Comparison of ENCODE assay signal across 8 mouse cellular contexts in the genomic region with DNA sequence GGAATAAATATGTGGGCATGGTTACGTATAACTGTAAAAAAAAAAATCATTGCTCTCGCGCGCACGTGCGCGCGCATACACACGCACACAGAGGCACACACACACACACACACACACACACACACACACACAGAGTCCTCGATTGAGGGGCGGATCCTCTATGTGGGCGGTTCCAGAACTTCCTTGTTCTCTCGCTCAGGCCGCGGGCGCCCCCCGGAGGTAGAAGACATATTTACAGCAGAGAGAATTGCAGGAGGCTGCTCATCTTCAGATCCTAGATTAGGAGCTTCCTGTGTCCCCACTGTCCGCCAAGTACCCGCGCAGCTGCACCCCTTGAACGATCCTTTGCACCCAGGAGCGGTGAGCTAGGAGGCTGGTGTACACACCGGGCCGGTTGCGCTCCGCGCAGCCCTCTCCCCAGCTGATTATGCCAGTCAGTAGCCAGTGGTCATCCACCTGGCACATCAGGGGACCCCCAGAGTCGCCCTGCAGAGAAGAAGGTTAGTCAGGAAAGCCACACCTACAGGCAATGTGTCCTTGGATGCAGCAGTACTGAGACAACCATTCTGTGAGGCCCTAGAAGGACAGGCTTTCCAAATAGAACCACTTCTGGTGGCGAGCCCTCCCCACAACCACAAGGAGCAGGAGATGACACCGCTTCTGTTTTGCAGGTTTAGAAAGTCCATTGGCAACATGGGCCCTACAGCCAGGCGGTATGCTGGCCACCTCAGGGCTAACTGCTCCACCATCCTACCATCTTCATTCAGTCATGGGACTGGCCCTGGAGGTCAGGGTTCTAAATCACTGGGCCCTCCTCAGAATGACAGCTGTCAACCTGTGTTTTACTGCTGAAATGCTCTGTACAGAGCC. TPM values are rescaled to one million over a fixed set of nuclear protein-coding genes. Genes with fewer than 3 reads are reported as not detected.
DNase-seq lines count a peak whose midpoint lies in the region; ATAC-seq lines count a peak whose summit lies in the region.

No protein-coding gene starts in this region.

- DNase-seq in ZHBTc4 (ENCODE audit: low read depth, low spot score) = peak; percentile 95
- DNase-seq in gastrocnemius, postnatal 10 days = peak; percentile 94
- DNase-seq in induced T-regulatory cell, adult 2 months (ENCODE audit: low read depth) = peak; percentile 96
- peak; percentile 69 to 97 for DNase-seq in left cerebral cortex, adult 9 months (ENCODE audit: low spot score in 2 of 2)
- peak; percentile 95 to 96 for DNase-seq in right cerebral cortex, postnatal 10 days (ENCODE audit: low spot score in 2 of 2)
- DNase-seq in urinary bladder, postnatal 14 days (ENCODE audit: low spot score) = peak; percentile 96

- peak; percentile 91 for ATAC-seq in common myeloid progenitor, adult 5-6 weeks (replicated peaks; ENCODE audit: low read depth, poor library complexity, severe bottlenecking)
- ATAC-seq in megakaryocyte progenitor cell, adult 5-6 weeks (replicated peaks; ENCODE audit: poor library complexity) = peak; percentile 99

RNA-seq across cellular contexts. Expression of gene Prss22, which starts 4.1 kb away (rescaled TPM):
- total RNA-seq in common myeloid progenitor, adult 5-6 weeks (2017) = not detected in 2 replicates
- total RNA-seq in gastrocnemius, postnatal 10 days (2021) = not detected
- total RNA-seq in megakaryocyte progenitor cell, adult 5-6 weeks (2015) = not detected in 2 replicates
- not detected in 2 replicates for total RNA-seq in megakaryocyte progenitor cell, adult 5-6 weeks (2017)

RNA-seq across cellular contexts. Expression of gene Prss30, which starts 13.4 kb away (rescaled TPM):
- not detected in 2 replicates for total RNA-seq in common myeloid progenitor, adult 5-6 weeks (2017)
- total RNA-seq in gastrocnemius, postnatal 10 days (2021) = not detected
- total RNA-seq in megakaryocyte progenitor cell, adult 5-6 weeks (2015) = 0.22 and 0.27 TPM in 2 replicates
- total RNA-seq in megakaryocyte progenitor cell, adult 5-6 weeks (2017) = not detected in 2 replicates

RNA-seq across cellular contexts. Expression of gene Sbpl, which starts 38.7 kb away (rescaled TPM):
- total RNA-seq in common myeloid progenitor, adult 5-6 weeks (2017) = not detected in 2 replicates
- not detected for total RNA-seq in gastrocnemius, postnatal 10 days (2021)
- not detected in 2 replicates for total RNA-seq in megakaryocyte progenitor cell, adult 5-6 weeks (2015)
- not detected in 2 replicates for total RNA-seq in megakaryocyte progenitor cell, adult 5-6 weeks (2017)

RNA-seq across cellular contexts. Expression of gene Prss27, which starts 44.1 kb away (rescaled TPM):
- not detected in 2 replicates for total RNA-seq in common myeloid progenitor, adult 5-6 weeks (2017)
- not detected for total RNA-seq in gastrocnemius, postnatal 10 days (2021)
- total RNA-seq in megakaryocyte progenitor cell, adult 5-6 weeks (2015) = not detected in 2 replicates
- not detected in 2 replicates for total RNA-seq in megakaryocyte progenitor cell, adult 5-6 weeks (2017)

RNA-seq across cellular contexts. Expression of gene Sbp, which starts 52.3 kb away (rescaled TPM):
- total RNA-seq in common myeloid progenitor, adult 5-6 weeks (2017) = not detected in 2 replicates
- total RNA-seq in gastrocnemius, postnatal 10 days (2021) = not detected
- not detected in 2 replicates for total RNA-seq in megakaryocyte progenitor cell, adult 5-6 weeks (2015)
- total RNA-seq in megakaryocyte progenitor cell, adult 5-6 weeks (2017) = not detected in 2 replicates

Comparison
In these comparisons a context has a peak if more than half of its experiments do, and no peak if none do; other contexts are left out.
1. Peak in every context shown above with its lines: DNase-seq and ATAC-seq.